Mouse (Mus musculus) heart, adult 2 months (tissue): ENCODE results near the gene Rhox4f. TPM values are rescaled to one million over a fixed set of nuclear protein-coding genes. Genes with fewer than 3 reads are reported as not detected.

Source experiments
- polyA plus RNA-seq: library from polyadenylated mRNA; depleted of rRNA; stranded (reverse); fragments of >200 nt; gene quantifications from 2 replicates; pipeline ENCODE4 v1.2.3, GENCODE M21; 2012; rRNA removed
- total RNA-seq, 2 experiments: library from RNA; stranded (reverse); gene quantifications; 2 replicates each; pipeline ENCODE4 v1.2.3; 2021

The Rhox4f gene
- total and polyA plus RNA-seq, 3 experiments: not detected

Other genes with a start within 250 kb of the Rhox4f start
- not detected for gene Rhox3a2, start 227.7 kb downstream of the Rhox4f start, total RNA-seq
- not detected in 2 replicates for gene Rhox3a2, start 227.7 kb downstream of the Rhox4f start, polyA plus RNA-seq
- gene Rhox4a2, start 216.9 kb downstream of the Rhox4f start, total RNA-seq: not detected
- not detected in 2 replicates for gene Rhox4a2, start 216.9 kb downstream of the Rhox4f start, polyA plus RNA-seq
- not detected for gene Rhox2b, start 195.6 kb downstream of the Rhox4f start, total RNA-seq
- not detected in 2 replicates for gene Rhox2b, start 195.6 kb downstream of the Rhox4f start, polyA plus RNA-seq
- not detected for gene Rhox4b, start 175.2 kb downstream of the Rhox4f start, total RNA-seq
- not detected in 2 replicates for gene Rhox4b, start 175.2 kb downstream of the Rhox4f start, polyA plus RNA-seq
- gene Rhox2c, start 154.0 kb downstream of the Rhox4f start, total RNA-seq: not detected
- not detected in 2 replicates for gene Rhox2c, start 154.0 kb downstream of the Rhox4f start, polyA plus RNA-seq
- gene Rhox3c, start 149.1 kb downstream of the Rhox4f start, total RNA-seq: not detected
- gene Rhox3c, start 149.1 kb downstream of the Rhox4f start, polyA plus RNA-seq: not detected in 2 replicates
- not detected for gene Rhox4c, start 127.4 kb downstream of the Rhox4f start, total RNA-seq
- gene Rhox4c, start 127.4 kb downstream of the Rhox4f start, polyA plus RNA-seq: not detected in 2 replicates
- gene Rhox2d, start 114.3 kb downstream of the Rhox4f start, total RNA-seq: not detected
- gene Rhox2d, start 114.3 kb downstream of the Rhox4f start, polyA plus RNA-seq: not detected in 2 replicates
- not detected for gene Rhox4d, start 93.3 kb downstream of the Rhox4f start, total RNA-seq
- not detected in 2 replicates for gene Rhox4d, start 93.3 kb downstream of the Rhox4f start, polyA plus RNA-seq
- gene Rhox2e, start 77.3 kb downstream of the Rhox4f start, total RNA-seq: not detected
- not detected in 2 replicates for gene Rhox2e, start 77.3 kb downstream of the Rhox4f start, polyA plus RNA-seq
- not detected for gene Rhox3e, start 65.7 kb downstream of the Rhox4f start, total RNA-seq
- not detected in 2 replicates for gene Rhox3e, start 65.7 kb downstream of the Rhox4f start, polyA plus RNA-seq
- not detected for gene Rhox4e, start 50.3 kb downstream of the Rhox4f start, total RNA-seq
- not detected in 2 replicates for gene Rhox4e, start 50.3 kb downstream of the Rhox4f start, polyA plus RNA-seq
- not detected for gene Rhox2f, start 36.3 kb downstream of the Rhox4f start, total RNA-seq
- gene Rhox2f, start 36.3 kb downstream of the Rhox4f start, polyA plus RNA-seq: not detected in 2 replicates
- gene Rhox3f, start 26.7 kb downstream of the Rhox4f start, total RNA-seq: not detected
- not detected in 2 replicates for gene Rhox3f, start 26.7 kb downstream of the Rhox4f start, polyA plus RNA-seq
- not detected for gene Rhox3g, start 20.9 kb upstream of the Rhox4f start, total RNA-seq
- not detected in 2 replicates for gene Rhox3g, start 20.9 kb upstream of the Rhox4f start, polyA plus RNA-seq
- gene Rhox2g, start 35.8 kb upstream of the Rhox4f start, total RNA-seq: not detected
- not detected in 2 replicates for gene Rhox2g, start 35.8 kb upstream of the Rhox4f start, polyA plus RNA-seq
- not detected for gene Rhox4g, start 43.6 kb upstream of the Rhox4f start, total RNA-seq
- gene Rhox4g, start 43.6 kb upstream of the Rhox4f start, polyA plus RNA-seq: not detected in 2 replicates
- gene Rhox3h, start 61.1 kb upstream of the Rhox4f start, total RNA-seq: not detected
- gene Rhox3h, start 61.1 kb upstream of the Rhox4f start, polyA plus RNA-seq: not detected in 2 replicates
- not detected for gene Rhox2h, start 65.6 kb upstream of the Rhox4f start, total RNA-seq
- gene Rhox2h, start 65.6 kb upstream of the Rhox4f start, polyA plus RNA-seq: not detected in 2 replicates
- gene Rhox5, start 197.1 kb upstream of the Rhox4f start, total RNA-seq: 1 to 10 TPM in 1 of 2 experiments, not detected in 1; 1.2 TPM
- gene Rhox5, start 197.1 kb upstream of the Rhox4f start, polyA plus RNA-seq: 1.2 and 1.4 TPM in 2 replicates
- gene Rhox6, start 219.2 kb upstream of the Rhox4f start, total RNA-seq: not detected
- gene Rhox6, start 219.2 kb upstream of the Rhox4f start, polyA plus RNA-seq: not detected in 2 replicates
- gene Rhox7a, start 224.0 kb upstream of the Rhox4f start, total RNA-seq: not detected
- gene Rhox7a, start 224.0 kb upstream of the Rhox4f start, polyA plus RNA-seq: not detected in 2 replicates